Mouse (Mus musculus) heart, adult 2 months (tissue): ENCODE data around the gene Id1.

ENCODE experiments used
- CTCF ChIP-seq: fragments of 200-600 bp; IDR thresholded peaks from 2 replicates; pipeline ENCODE4 v1.8.1; 2022; ENCODE audit warnings: antibody characterized with exemption, mild to moderate bottlenecking, moderate library complexity
- EP300 ChIP-seq: fragments of 200-500 bp; IDR thresholded peaks from 2 replicates; pipeline ENCODE4 v1.6.1; 2011; ENCODE audit warnings: low read depth, low read length, control low read depth; ENCODE audit not compliant: insufficient read depth

- TF ChIP-seq CTCF, result no peak
- no peak for TF ChIP-seq EP300
Observed at GRCm38 (mm10) chr2:152736748-152737147, 697 bp downstream of the Id1 start.
